Mouse (Mus musculus) thymus, adult 2 months (tissue): ENCODE results near the gene Shld1. TPM values are rescaled to one million over a fixed set of nuclear protein-coding genes. Genes with fewer than 3 reads are reported as not detected.

Source experiments
- DNase-seq: peaks from one replicate; pipeline ENCODE4 v3.0.0; 2021
- H3K27ac ChIP-seq: fragments of 200-500 bp; 2 replicates; pipeline ENCODE4 v1.5.1; 2012; ENCODE audit warnings: low read length, control low read depth; ENCODE audit not compliant: control insufficient read depth, insufficient read depth
- H3K27me3 ChIP-seq: fragments of 200-500 bp; 2 replicates; pipeline ENCODE4 v1.6.1; 2012; ENCODE audit warnings: mild to moderate bottlenecking, low read length, moderate library complexity, mixed read lengths; ENCODE audit not compliant: control insufficient read depth, insufficient read depth
- H3K36me3 ChIP-seq: fragments of 200-500 bp; 2 replicates; pipeline ENCODE4 v1.6.1; 2012; ENCODE audit warnings: mild to moderate bottlenecking, low read length, moderate library complexity; ENCODE audit not compliant: control insufficient read depth, insufficient read depth
- H3K4me1 ChIP-seq: fragments of 200-500 bp; replicated peaks from 2 replicates; pipeline ENCODE4 v1.6.1; 2012; ENCODE audit warnings: low read length; ENCODE audit not compliant: control insufficient read depth, insufficient read depth
- H3K4me3 ChIP-seq: fragments of 200-500 bp; 2 replicates; pipeline ENCODE4 v1.5.1; 2012; ENCODE audit warnings: mild to moderate bottlenecking, low read length, control low read depth, moderate library complexity; ENCODE audit not compliant: control insufficient read depth, insufficient read depth
- CTCF ChIP-seq: fragments of 200-500 bp; IDR thresholded peaks from 2 replicates; pipeline ENCODE4 v1.5.1; 2012; ENCODE audit warnings: mild to moderate bottlenecking, control low read depth, low read length, moderate library complexity, borderline replicate concordance; ENCODE audit not compliant: control insufficient read depth, poor library complexity, insufficient read depth; ENCODE audit errors: extremely low read depth
- POLR2A ChIP-seq: fragments of 200-500 bp; IDR thresholded peaks from 2 replicates; pipeline ENCODE4 v1.6.1; 2012; ENCODE audit warnings: mild to moderate bottlenecking, low read length, control low read depth, moderate library complexity; ENCODE audit not compliant: control insufficient read depth, poor library complexity, insufficient read depth; ENCODE audit errors: extremely low read depth
- WGBS: fragments of 180-500 bp; shearing (Covaris S2); methylation state at CpG from one replicate; pipeline ENCODE4 v1.1.7; 2018; 5-methylcytosine and 5-hydroxymethylcytosine counted together
- polyA plus RNA-seq: library from polyadenylated mRNA; depleted of rRNA; stranded (reverse); fragments of >200 nt; gene quantifications from 2 replicates; pipeline ENCODE4 v1.2.3, GENCODE M21; 2012; rRNA removed

Shld1 gene
- polyA plus RNA-seq, 1 experiment: 20.8 TPM

DNA sequence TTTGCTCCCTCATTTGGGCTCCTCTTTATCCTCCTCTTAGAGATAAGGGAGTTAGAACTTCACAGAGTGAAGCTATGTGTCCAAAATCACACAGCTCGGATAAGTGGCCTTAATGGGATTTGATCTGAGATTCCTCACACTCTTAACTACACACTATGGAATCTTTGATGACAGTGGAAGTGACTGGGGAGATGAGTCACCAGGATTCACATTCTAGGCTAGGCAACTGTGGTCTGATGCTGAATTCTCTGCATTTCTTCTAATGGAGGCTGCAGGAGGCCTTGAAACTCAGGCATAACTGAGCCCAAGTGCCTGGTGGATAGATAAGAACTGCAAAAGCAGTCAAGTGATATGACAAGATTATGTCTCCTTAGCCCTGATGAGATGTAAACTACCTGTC, 84.1 kb downstream of the Shld1 start:
- 74% methylated on average over 1 of the region's 1 CpGs for WGBS
- H3K4me3 ChIP-seq: no peak overlapping the region
- H3K27ac ChIP-seq: no peak overlapping the region
- no peaks in the 10 kb centered on the region for H3K27me3 ChIP-seq
- no peak for TF ChIP-seq CTCF
- no peak for TF ChIP-seq POLR2A
- no peaks in the 10 kb centered on the region for H3K36me3 ChIP-seq
- no peaks in the 10 kb centered on the region for H3K4me1 ChIP-seq
- no peak for DNase-seq

DNA sequence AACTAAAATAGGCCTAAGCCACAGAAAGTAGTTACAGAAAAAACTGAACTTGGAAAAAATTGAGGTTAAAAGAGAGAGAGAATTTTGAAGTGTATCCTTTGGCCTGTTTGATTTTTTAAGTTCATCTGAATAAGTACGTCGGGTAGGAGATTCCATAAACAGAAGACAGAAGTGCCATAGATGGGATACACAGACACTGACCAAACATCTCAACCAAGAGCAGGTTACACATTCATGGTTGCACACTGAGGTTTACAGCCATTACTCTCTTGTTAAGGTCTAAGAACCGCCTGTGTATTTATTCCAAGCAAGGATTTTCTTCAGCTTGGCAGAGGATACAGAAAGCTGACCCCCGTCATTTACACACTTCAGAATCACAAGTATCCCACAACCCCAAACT, 94.2 kb downstream of the Shld1 start, which contains the start of gene Chgb:
Chgb (plus strand) TSS at position 301 of the 400 bp plus-strand sequence.
- no peaks in the 10 kb centered on the region for H3K36me3 ChIP-seq
- 37% methylated on average over 4 of the region's 4 CpGs for WGBS
- no peaks in the 10 kb centered on the region for H3K27me3 ChIP-seq
- H3K4me3 ChIP-seq: no peak within 1 kb of the TSS
- TF ChIP-seq CTCF (no peak), POLR2A (no peak)
- peaks cover 4% of the 10 kb centered on the region for H3K4me1 ChIP-seq
- no peak for DNase-seq
- no peak within 1 kb of the TSS for H3K27ac ChIP-seq

DNA sequence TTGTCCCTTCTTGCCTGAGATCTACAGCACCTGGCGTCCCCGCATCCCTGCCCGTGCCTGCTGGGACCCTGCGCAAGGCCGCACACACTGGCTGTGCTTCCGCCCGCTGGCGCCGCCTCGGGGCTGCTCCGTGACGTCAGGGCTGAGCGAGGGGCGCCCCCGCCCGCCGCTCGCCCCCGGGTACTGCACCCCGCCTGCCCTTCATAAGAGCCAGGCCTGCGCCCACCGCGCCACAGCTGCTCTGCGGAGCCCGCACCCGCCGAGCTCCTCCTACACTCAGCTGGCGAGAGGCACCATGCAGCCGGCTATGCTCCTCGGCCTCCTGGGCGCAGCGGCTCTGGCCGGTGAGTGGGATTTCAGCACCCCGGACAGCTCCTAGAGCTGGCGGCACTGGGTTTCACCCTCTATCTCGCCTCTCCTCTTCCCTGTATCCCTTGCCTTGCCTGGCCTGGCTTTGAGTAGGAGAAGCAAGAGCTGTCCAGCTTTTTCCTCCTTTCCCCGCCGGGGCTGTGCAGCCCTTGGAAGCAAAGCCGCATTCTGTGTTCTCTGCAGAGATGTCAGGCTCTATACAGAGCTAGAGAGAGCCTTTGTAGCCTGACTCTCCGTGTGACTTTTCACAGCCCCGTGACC, 94.8 kb downstream of the Shld1 start:
- 2% methylated on average over 41 of the region's 41 CpGs for WGBS
- peaks cover 4% of the 10 kb centered on the region for H3K4me1 ChIP-seq
- no peak overlapping the region for H3K4me3 ChIP-seq
- no peaks in the 10 kb centered on the region for H3K27me3 ChIP-seq
- peak; percentile 82 for DNase-seq
- TF ChIP-seq POLR2A (no peak), CTCF (no peak)
- no peaks in the 10 kb centered on the region for H3K36me3 ChIP-seq
- no peak overlapping the region for H3K27ac ChIP-seq

DNA sequence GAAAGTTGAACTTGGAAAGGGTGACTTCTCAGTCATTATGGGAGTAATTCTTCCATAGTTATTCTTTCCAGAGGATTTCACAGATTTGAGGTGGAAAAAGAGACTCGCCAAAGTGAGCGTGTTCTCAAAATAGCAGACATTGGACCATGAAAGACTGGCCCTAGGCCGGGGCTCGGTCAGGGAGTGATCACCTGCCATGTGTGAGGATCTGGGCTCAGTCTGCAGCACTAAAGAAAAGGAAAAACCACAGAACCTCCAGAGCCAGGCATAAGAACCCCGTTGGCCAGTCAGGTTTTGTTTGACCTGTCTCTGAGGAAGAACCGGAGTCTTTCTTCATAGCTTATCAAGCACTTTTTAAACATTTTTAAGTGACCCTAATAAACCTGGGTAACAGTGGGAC, 97.3 kb downstream of the Shld1 start:
- 83% methylated on average over 6 of the region's 6 CpGs for WGBS
- H3K36me3 ChIP-seq: no peaks in the 10 kb centered on the region
- peaks cover 4% of the 10 kb centered on the region for H3K4me1 ChIP-seq
- no peaks in the 10 kb centered on the region for H3K27me3 ChIP-seq
- no peak overlapping the region for H3K27ac ChIP-seq
- TF ChIP-seq CTCF (no peak), POLR2A (no peak)
- no peak overlapping the region for H3K4me3 ChIP-seq
- DNase-seq: no peak

DNA sequence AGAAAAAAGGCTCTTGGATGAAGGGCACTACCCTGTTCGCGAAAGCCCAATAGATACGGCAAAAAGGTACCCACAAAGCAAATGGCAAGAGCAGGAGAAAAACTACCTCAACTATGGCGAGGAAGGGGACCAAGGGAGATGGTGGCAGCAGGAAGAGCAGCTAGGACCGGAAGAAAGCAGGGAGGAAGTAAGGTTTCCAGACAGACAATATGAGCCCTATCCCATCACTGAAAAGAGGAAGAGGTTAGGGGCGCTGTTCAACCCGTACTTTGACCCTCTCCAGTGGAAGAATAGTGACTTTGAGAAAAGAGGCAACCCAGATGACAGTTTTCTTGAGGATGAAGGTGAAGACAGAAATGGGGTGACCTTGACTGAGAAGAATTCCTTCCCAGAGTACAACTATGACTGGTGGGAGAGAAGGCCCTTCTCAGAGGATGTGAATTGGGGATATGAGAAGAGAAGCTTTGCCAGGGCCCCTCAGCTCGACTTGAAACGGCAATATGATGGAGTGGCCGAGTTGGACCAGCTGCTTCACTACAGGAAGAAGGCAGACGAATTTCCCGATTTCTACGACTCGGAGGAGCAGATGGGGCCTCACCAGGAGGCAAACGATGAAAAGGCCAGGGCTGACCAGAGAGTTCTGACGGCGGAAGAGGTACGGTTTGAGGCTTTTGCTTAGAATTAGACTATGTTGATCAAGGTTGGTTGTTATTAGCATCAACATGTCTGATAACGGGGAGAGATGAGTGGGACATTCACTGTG, 106.9 kb downstream of the Shld1 start:
- Histone ChIP-seq H3K27me3 (no peaks in the 10 kb centered on the region), H3K27ac (no peak overlapping the region), H3K36me3 (no peaks in the 10 kb centered on the region), H3K4me1 (no peaks in the 10 kb centered on the region), H3K4me3 (no peak overlapping the region)
- WGBS: 76% methylated on average over 19 of the region's 19 CpGs
- TF ChIP-seq CTCF: no peak
- no peak for TF ChIP-seq POLR2A
- DNase-seq: no peak

DNA sequence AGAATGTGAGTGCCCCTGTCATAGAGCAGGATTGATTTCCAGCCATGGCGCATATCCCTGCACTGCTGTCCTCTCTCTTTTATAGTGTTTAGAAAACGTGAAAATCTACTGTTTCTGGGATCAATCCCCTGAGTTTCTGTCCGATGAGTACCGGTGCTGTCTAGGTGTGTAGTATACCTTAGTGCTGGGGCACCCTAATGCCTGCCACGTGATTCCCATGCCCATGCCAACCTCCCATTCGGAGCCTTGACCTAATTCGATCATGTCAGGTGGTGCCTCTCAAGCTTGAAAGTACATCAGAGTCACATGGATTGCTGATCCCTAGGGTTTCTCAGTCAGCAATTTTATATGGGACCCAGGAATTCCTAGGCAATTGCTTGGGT, 107.5 kb downstream of the Shld1 start:
- TF ChIP-seq CTCF (no peak), POLR2A (no peak)
- no peaks in the 10 kb centered on the region for H3K27me3 ChIP-seq
- WGBS: 88% methylated on average over 7 of the region's 7 CpGs
- no peak overlapping the region for H3K4me3 ChIP-seq
- no peak for DNase-seq
- no peaks in the 10 kb centered on the region for H3K4me1 ChIP-seq
- no peak overlapping the region for H3K27ac ChIP-seq
- H3K36me3 ChIP-seq: no peaks in the 10 kb centered on the region

Other genes starting within 250 kb of the Shld1 start
- gene Gpcpd1, start 99.2 kb upstream of the Shld1 start, polyA plus RNA-seq: 11.0 and 13.9 TPM in 2 replicates
- gene Chgb, start 94.3 kb downstream of the Shld1 start, polyA plus RNA-seq: 0.04 and 0.08 TPM in 2 replicates
- gene Trmt6, start 129.1 kb downstream of the Shld1 start, polyA plus RNA-seq: 4.5 TPM in 2 replicates
- 3.0 and 3.6 TPM in 2 replicates for gene Mcm8, start 129.2 kb downstream of the Shld1 start, polyA plus RNA-seq
- 29.3 and 44.0 TPM in 2 replicates for gene Crls1, start 159.7 kb downstream of the Shld1 start, polyA plus RNA-seq
- 7.4 and 12.7 TPM in 2 replicates for gene Lrrn4, start 194.0 kb downstream of the Shld1 start, polyA plus RNA-seq